Mouse (Mus musculus) testis, adult 2 months (tissue): ENCODE measurements around the gene Maz. TPM values are rescaled to one million over a fixed set of nuclear protein-coding genes. Genes with fewer than 3 reads are reported as not detected.

Source experiments
- H3K27ac ChIP-seq: fragments of 200-500 bp; 2 replicates; pipeline ENCODE4 v1.5.1; 2012; ENCODE audit warnings: low read depth, low read length; ENCODE audit not compliant: control insufficient read depth, insufficient read depth
- H3K27me3 ChIP-seq: fragments of 200-500 bp; 2 replicates; pipeline ENCODE4 v1.6.1; 2012; ENCODE audit warnings: mild to moderate bottlenecking, low read length, moderate library complexity; ENCODE audit not compliant: control insufficient read depth, insufficient read depth
- H3K36me3 ChIP-seq: fragments of 200-500 bp; 2 replicates; pipeline ENCODE4 v1.6.1; 2012; ENCODE audit warnings: mild to moderate bottlenecking, low read length; ENCODE audit not compliant: control insufficient read depth, insufficient read depth
- H3K4me1 ChIP-seq: fragments of 200-500 bp; 2 replicates; pipeline ENCODE4 v1.6.1; 2012; ENCODE audit warnings: low read length; ENCODE audit not compliant: control insufficient read depth, insufficient read depth
- H3K4me3 ChIP-seq: fragments of 200-500 bp; 2 replicates; pipeline ENCODE4 v1.5.1; 2012; ENCODE audit warnings: low read depth, mild to moderate bottlenecking, low read length, moderate library complexity, mixed read lengths; ENCODE audit not compliant: control insufficient read depth
- CTCF ChIP-seq: fragments of 200-500 bp; IDR thresholded peaks from 2 replicates; pipeline ENCODE4 v1.5.1; 2012; ENCODE audit warnings: low read depth, mild to moderate bottlenecking, inconsistent platforms, low read length, moderate library complexity; ENCODE audit not compliant: control insufficient read depth, insufficient read depth, insufficient replicate concordance
- POLR2A ChIP-seq: fragments of 200-500 bp; IDR thresholded peaks from 2 replicates; pipeline ENCODE4 v1.6.1; 2012; ENCODE audit warnings: low read depth, mild to moderate bottlenecking, inconsistent platforms, low read length, moderate library complexity; ENCODE audit not compliant: control insufficient read depth
- polyA plus RNA-seq: library from polyadenylated mRNA; depleted of rRNA; stranded (reverse); fragments of >200 nt; gene quantifications from 2 replicates; pipeline ENCODE4 v1.2.3, GENCODE M21; 2012

Gene Maz
- polyA plus RNA-seq, 1 experiment = 59.6 TPM

DNA sequence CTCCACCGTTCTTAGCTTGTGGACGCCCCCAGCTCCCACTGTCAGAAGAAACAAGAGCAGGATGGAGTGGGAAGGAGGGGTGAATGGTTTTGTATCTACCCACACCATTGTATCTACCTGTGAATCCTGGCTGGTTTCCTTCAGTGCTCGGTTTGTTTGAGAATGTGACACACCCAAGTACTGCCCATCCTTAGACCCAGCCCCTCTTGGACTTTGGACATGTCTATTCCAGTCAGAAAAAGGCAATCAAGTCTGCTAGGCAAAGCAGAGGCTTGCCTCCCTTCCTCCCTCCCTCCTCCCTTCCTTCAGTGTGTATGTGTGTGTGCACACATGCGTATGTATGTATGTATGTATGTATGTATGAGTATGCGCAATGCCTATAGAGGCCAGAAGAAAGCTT, 23.2 kb downstream of the Maz start:
- Histone ChIP-seq H3K4me1 (peaks cover 5% of the 10 kb centered on the region), H3K27me3 (no peaks in the 10 kb centered on the region), H3K4me3 (no peak overlapping the region), H3K36me3 (no peaks in the 10 kb centered on the region), H3K27ac (no peak overlapping the region)
- TF ChIP-seq CTCF = no peak
- TF ChIP-seq POLR2A = no peak

DNA sequence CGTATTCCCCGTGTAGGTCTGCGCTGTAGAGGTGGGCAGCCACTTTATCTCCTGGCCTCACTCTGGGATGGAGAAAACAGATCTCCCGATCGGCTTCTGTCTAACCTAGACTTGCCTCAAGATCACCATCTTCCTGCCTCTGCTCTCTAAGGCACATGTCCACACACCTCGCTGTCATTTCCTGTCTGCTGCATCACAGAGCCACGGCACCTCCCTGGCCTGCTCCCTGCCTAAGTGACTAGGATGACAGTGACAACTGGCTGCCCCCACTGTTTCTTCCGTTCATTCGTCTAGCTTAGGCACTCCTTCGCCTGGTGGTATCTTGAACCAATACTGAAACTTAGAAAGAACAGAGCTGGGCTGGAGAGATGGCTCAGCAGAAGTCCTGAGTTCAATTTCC, 27.3 kb downstream of the Maz start:
- Histone ChIP-seq H3K27ac (no peak overlapping the region), H3K36me3 (no peaks in the 10 kb centered on the region), H3K4me3 (no peak overlapping the region), H3K27me3 (no peaks in the 10 kb centered on the region), H3K4me1 (peaks cover 2% of the 10 kb centered on the region; the same call in 1 of the 2 replicates)
- TF ChIP-seq POLR2A (no peak), CTCF (no peak)

DNA sequence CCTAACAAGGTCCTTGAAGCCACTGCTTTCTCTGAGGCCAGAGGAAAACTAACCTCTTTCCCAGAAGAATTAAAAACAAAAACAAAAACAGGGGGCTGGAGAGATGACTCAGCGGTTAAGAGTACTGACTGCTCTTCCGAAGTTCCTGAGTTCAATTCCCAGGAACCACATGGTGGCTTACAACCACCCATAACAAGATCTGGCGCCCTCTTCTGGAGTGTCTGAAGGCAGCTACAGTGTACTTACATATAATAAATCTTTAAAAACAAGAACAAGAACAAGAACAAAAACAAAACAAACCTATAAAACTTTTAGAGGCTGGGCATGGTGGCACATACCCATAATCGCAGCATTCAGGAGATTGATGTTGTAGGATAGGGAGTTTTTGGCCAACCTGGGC, 30.4 kb downstream of the Maz start:
- H3K27me3 ChIP-seq = no peaks in the 10 kb centered on the region
- no peak overlapping the region for H3K4me3 ChIP-seq
- H3K4me1 ChIP-seq = peaks cover 2% of the 10 kb centered on the region; the same call in 1 of the 2 replicates
- H3K36me3 ChIP-seq = no peaks in the 10 kb centered on the region
- H3K27ac ChIP-seq = no peak overlapping the region
- TF ChIP-seq POLR2A = no peak
- TF ChIP-seq CTCF = no peak

DNA sequence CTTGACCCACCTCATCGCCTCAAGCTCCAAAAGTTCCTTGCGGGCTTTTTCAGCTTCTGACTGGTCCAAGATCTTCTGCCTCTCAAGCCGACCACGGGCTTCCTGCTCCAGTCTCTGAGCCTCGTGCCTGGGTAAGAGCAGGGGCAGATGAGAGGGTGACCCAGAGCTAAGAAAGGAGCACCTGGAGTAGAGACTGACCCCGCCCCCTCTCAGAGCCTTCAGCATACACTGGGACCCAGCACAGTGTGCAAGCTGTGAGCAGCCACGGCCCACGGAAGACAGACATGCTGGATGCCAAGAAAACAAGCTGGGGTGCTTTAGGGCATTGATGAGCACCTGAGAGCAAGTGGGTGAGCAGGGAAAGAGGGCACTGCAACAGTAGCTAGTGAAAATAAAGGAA, 38.0 kb downstream of the Maz start:
- TF ChIP-seq CTCF (no peak), POLR2A (no peak)
- Histone ChIP-seq H3K27me3 (no peaks in the 10 kb centered on the region), H3K36me3 (no peaks in the 10 kb centered on the region), H3K4me3 (no peak overlapping the region), H3K27ac (no peak overlapping the region), H3K4me1 (no peaks in the 10 kb centered on the region)

DNA sequence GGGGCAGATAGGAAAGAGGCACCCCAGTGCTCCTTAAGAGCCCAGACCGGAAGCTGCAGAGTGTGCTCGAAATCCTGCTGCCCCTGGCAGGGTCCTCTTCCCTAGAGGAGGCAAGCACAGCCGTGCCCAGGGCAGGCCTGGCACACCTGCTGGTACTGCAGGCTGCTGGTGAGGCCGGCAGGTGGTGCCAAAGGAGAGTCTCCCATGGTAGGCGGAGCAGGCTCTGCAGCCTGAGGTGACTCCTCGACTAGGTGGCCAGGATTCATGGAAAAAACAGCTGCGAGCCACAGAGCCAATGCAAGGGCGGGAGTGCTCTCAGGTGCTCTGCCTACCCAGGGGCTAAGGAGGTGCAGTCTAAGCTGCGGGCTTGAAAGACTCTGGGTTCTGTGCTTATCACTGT, 40.5 kb downstream of the Maz start:
- Histone ChIP-seq H3K4me1 (no peaks in the 10 kb centered on the region; the same call in 1 of the 2 replicates), H3K36me3 (no peaks in the 10 kb centered on the region), H3K27ac (no peak overlapping the region), H3K27me3 (no peaks in the 10 kb centered on the region), H3K4me3 (no peak overlapping the region)
- TF ChIP-seq POLR2A (no peak), CTCF (peak; percentile 42; the same call in 1 of the 2 replicates)

DNA sequence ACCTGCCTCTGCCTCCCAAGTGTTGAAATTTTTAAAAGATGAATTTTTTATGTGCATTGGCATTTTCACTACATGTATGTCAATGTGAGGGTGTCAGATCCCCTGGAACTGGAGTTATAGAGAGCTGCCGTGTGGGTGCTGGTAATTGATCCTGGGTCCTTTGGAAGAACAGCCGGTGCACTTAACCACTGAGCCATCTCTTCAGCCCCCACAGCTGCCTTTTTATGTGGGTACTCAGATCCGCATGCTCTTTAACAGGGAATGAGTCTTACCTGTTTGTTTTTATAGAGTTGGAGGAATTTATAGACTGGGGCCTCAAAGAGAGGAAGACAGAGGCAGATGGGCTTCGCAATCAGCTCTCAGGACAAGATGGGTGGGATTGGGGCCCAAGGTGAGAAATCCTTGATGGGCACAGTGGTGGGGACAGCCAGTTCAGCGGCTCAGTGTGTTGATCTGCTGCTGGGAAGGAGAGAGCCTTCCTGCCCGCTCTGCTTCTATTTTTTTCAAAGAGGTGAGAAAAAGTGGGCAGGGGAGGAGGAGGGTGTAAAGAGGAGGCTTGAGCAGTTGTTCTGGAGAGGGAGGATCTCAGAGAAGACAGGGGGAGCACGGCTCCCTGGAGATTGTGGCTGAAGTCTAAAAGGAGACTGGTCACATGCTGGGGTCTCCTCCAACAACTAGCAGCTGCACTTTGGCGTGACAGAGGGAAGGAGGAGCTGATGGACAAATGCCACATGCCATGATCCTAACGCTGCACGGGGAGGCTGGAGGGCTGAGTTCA, 42.0 kb downstream of the Maz start:
- TF ChIP-seq POLR2A (no peak), CTCF (no peak)
- Histone ChIP-seq H3K27me3 (no peaks in the 10 kb centered on the region), H3K4me3 (no peak overlapping the region), H3K4me1 (no peaks in the 10 kb centered on the region; the same call in 1 of the 2 replicates), H3K27ac (no peak overlapping the region), H3K36me3 (no peaks in the 10 kb centered on the region)

DNA sequence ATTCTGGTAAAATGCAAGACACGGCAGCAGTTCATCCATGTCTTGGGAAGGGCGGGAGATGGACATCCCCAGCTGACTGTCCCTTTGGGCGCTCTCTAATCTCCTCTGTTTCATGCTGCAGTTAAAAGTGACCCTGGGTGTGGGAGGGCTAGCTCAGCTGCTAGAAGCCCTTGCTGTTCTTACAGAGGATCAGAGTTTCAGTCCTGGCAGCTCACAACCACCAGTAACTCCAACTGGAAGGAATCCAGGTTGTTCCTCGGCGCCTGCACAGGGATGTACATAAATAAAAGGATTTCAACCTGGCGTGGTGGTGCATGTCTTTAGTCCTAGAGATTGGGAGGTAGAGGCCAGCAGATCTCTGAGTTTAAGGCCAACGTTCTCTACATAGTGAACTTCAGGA, 43.7 kb downstream of the Maz start:
- H3K4me1 ChIP-seq = no peaks in the 10 kb centered on the region; the same call in 1 of the 2 replicates
- H3K27me3 ChIP-seq = no peaks in the 10 kb centered on the region
- H3K27ac ChIP-seq = no peak overlapping the region
- no peak overlapping the region for H3K4me3 ChIP-seq
- no peaks in the 10 kb centered on the region for H3K36me3 ChIP-seq
- TF ChIP-seq CTCF = no peak
- TF ChIP-seq POLR2A = no peak

DNA sequence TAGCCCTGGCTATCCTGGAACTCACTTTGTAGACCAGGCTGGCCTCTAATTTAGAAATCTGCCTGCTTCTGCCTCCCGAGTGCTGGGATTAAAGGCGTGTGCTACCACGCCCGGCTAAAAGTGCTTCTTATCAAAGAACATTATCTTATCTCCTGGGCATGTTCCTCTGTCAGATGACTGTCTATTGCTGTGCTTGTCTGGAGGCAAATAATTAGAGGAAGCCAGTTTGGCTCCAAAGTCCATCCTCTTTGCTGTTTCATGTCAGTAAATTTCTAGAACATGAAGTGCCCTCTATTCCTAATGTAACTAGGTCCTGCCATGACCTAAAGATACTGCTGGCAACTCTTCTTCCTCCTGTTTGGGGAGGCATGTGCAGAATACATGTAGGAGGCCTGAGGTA, 44.8 kb downstream of the Maz start:
- no peaks in the 10 kb centered on the region; the same call in none of the 2 replicates for H3K4me1 ChIP-seq
- no peaks in the 10 kb centered on the region for H3K27me3 ChIP-seq
- no peaks in the 10 kb centered on the region for H3K36me3 ChIP-seq
- H3K4me3 ChIP-seq = no peak overlapping the region
- no peak for TF ChIP-seq CTCF
- no peak for TF ChIP-seq POLR2A
- H3K27ac ChIP-seq = no peak overlapping the region
